Mouse (Mus musculus) monocyte, adult 59 days (primary cell): ENCODE measurements around the gene Vmn1r204. TPM values are rescaled to one million over a fixed set of nuclear protein-coding genes. Genes with fewer than 3 reads are reported as not detected.

ENCODE experiments used
- total RNA-seq, 2 experiments: library from RNA; stranded (reverse); gene quantifications; one replicate each; pipeline ENCODE4 v1.2.4; 2023

The Vmn1r204 gene
- total RNA-seq: not detected

DNA sequence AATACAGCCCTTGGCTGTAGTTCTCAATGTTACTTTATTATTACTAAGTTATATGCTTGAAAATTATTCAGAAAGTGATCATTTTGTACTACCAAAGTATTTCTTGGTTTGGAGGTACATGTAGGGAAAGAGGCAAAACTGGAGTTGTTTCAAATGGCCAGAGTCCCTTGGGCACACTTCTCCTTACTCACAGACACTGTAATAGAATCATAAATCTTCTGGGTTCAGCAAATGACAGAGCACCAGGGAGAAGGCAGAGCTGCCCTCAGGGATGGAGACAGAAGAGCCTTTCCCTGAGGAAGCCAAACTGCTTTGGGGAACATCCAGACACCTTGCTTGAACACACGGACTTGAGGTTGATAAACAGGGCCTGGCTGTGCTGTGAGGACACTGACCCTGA, at the start of gene Vmn1r204:
Gene Vmn1r204, plus strand, starts transcription at position 301 of the 400 bp plus-strand sequence.

DNA sequence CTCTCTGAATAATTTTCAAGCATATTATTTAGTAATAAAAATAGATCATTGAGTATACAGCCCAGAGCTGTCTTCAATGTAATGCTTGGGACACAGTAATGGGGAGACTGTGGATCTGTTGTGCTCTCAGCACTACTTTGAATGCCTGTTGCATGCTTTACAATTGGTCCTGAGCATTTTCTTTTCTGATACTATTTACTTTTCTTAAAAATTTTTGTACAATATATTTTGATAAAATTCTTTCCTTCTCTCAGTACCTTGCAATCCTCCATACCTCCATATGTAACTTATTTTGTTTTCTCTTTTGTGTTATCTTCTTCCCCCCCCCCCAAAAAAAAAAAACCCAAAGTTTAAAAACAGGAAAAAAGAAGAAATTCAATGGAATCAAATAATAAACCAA, 47.7 kb upstream of the Vmn1r204 start, which contains the start of gene Vmn1r202:
Gene Vmn1r202, minus strand, starts transcription at position 101 of the 400 bp plus-strand sequence.

DNA sequence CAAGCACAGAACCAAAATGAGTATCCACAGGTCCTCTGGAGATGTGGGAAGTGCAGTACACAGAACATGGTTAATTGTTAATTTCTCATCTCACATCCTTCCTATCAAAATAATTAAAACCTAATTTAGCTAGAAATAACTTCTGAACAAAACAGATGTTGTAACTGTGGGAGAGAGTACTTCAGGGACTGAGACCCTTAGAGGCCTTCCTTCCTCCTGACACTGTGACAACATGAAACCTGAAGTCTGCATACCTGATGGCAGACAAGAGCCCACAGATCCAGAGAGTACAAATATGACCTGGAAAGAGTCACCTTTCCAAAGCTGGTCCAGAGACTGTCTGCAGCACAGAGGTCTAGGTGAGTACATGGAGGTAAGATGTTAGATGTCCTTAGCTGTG, 35.2 kb upstream of the Vmn1r204 start, which contains the start of gene Vmn1r203:
Gene Vmn1r203, plus strand, starts transcription at position 301 of the 400 bp plus-strand sequence.

DNA sequence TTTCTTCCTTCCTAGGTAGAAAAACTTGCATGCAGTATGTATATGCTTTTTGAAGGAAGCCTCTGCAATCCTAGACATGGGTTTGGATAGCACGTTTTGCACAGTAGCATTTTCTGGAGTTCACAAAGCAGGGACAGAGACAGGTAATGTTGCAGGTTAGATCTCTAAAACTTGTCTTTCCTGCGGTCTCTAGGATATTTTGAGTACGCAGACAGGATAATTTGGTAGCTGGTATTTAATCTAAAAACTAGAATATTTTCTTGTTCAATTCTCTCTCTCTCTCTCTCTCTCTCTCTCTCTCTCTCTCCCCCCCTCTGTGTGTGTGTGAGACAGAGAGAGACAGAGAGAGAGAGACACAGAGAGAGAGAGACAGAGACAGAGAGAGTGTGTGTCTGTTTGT, 39.9 kb downstream of the Vmn1r204 start, which contains the start of gene Vmn1r205:
Gene Vmn1r205, minus strand, starts transcription at position 101 of the 400 bp plus-strand sequence.

Other genes starting within 250 kb of the Vmn1r204 start
- gene Vmn1r197, start 228.6 kb upstream of the Vmn1r204 start, total RNA-seq: not detected
- not detected for gene Vmn1r198, start 202.8 kb upstream of the Vmn1r204 start, total RNA-seq
- not detected for gene Vmn1r199, start 173.4 kb upstream of the Vmn1r204 start, total RNA-seq
- not detected for gene Vmn1r200, start 162.8 kb upstream of the Vmn1r204 start, total RNA-seq
- gene Vmn1r201, start 81.3 kb upstream of the Vmn1r204 start, total RNA-seq: not detected
- not detected for gene Vmn1r202, start 47.8 kb upstream of the Vmn1r204 start, total RNA-seq
- not detected for gene Vmn1r203, start 35.1 kb upstream of the Vmn1r204 start, total RNA-seq
- not detected for gene Vmn1r205, start 39.8 kb downstream of the Vmn1r204 start, total RNA-seq
- not detected for gene Vmn1r206, start 71.1 kb downstream of the Vmn1r204 start, total RNA-seq
- under 1 TPM in 1 of 2 experiments, not detected in 1; 0.12 TPM for gene Vmn1r207-ps, start 176.4 kb downstream of the Vmn1r204 start, total RNA-seq
- not detected for gene Vmn1r208, start 224.2 kb downstream of the Vmn1r204 start, total RNA-seq